12 mouse cellular contexts compared by ENCODE assay signal in genomic region chr6:127239529-127240471, GRCm38 (mm10).
A peak's percentile ranks its signal among the peaks of the same experiment; 100 is the strongest.
DNase-seq lines count a peak whose midpoint lies in the region; ATAC-seq and TF ChIP-seq lines count a peak whose summit lies in the region.
"Had no signal": no experiment of that assay in that cellular context is flagged by ENCODE, and none has a peak within 500 bp of the region (broad histone marks: within the 10 kb centered on the region; RNA-seq: fewer than 3 reads in every experiment).

No protein-coding gene starts in this region.

- no peak overlapping the region for H3K4me3 ChIP-seq in limb, embryonic 14.5 days (replicated peaks; ENCODE audit: low read length)
- H3K4me3 ChIP-seq: heart, embryonic 13.5 days; intestine, embryonic 15.5 days; midbrain, embryonic 12.5 days; stomach, embryonic 15.5 days had no signal

- H3K27ac ChIP-seq in limb, embryonic 14.5 days (replicated peaks; ENCODE audit: low read depth, low read length), result no peak overlapping the region
- H3K27ac ChIP-seq: heart, embryonic 13.5 days; intestine, embryonic 15.5 days; midbrain, embryonic 12.5 days; stomach, embryonic 15.5 days had no signal

- no peaks in the 10 kb centered on the region for H3K36me3 ChIP-seq in limb, embryonic 14.5 days (ENCODE audit: control insufficient read depth, insufficient read depth, low read length)
- H3K36me3 ChIP-seq: heart, embryonic 13.5 days; intestine, embryonic 15.5 days; midbrain, embryonic 12.5 days; stomach, embryonic 15.5 days had no signal

- 0 out of 2 replicates have a peak overlapping the region, but pooled peaks have one; percentile 1 for H3K4me2 ChIP-seq in limb, embryonic 14.5 days (replicated peaks; ENCODE audit: low read depth, low read length, severe bottlenecking)
- H3K4me2 ChIP-seq: heart, embryonic 13.5 days; intestine, embryonic 15.5 days; midbrain, embryonic 12.5 days; stomach, embryonic 15.5 days had no signal

- ATAC-seq in activated CD4-positive, CD25-positive, alpha-beta regulatory T cell, adult 4 months, result peak; percentile 71
- no peak for ATAC-seq in limb, embryonic 14.5 days (ENCODE audit: low FRiP score, low read depth)
- ATAC-seq: intestine, embryonic 15.5 days had no signal

- TF ChIP-seq POLR2A in limb, embryonic 14.5 days (IDR thresholded peaks at IDR 0.05; ENCODE audit: borderline replicate concordance, extremely low read depth, insufficient read depth, insufficient read length), result no peak

- H3K9ac ChIP-seq in limb, embryonic 14.5 days (ENCODE audit: low read depth, low read length, severe bottlenecking), result peak overlapping the region; percentile 28; the same call in 1 of the 2 replicates
- H3K9ac ChIP-seq: heart, embryonic 13.5 days; intestine, embryonic 15.5 days; midbrain, embryonic 12.5 days; stomach, embryonic 15.5 days had no signal

- no peaks in the 10 kb centered on the region for H3K27me3 ChIP-seq in limb, embryonic 14.5 days (ENCODE audit: control insufficient read depth, insufficient read depth, low read length)
- H3K27me3 ChIP-seq: intestine, embryonic 15.5 days; midbrain, embryonic 12.5 days; stomach, embryonic 15.5 days had no signal

- peaks cover 21% of the 10 kb centered on the region for H3K4me1 ChIP-seq in limb, embryonic 14.5 days (ENCODE audit: control insufficient read depth, insufficient read depth, low read length)
- H3K4me1 ChIP-seq: heart, embryonic 13.5 days; intestine, embryonic 15.5 days; stomach, embryonic 15.5 days had no signal

- DNase-seq in CD4-positive, CD25-positive, alpha-beta regulatory T cell, adult 2 months (ENCODE audit: low read depth, low spot score), result peak; percentile 63
- DNase-seq in limb, embryonic 14.5 days (ENCODE audit: low spot score), result no peak
- peak; percentile 48 to 65 for DNase-seq in spleen, postnatal 36 days (ENCODE audit: low spot score in 2 of 2)
- no peak for DNase-seq in cerebellum, adult 9-10 months
- DNase-seq in urinary bladder, postnatal 10 days (ENCODE audit: low spot score), result no peak
- no peak for DNase-seq in ovary, adult 18-20 months (ENCODE audit: low spot score)
- DNase-seq: adrenal gland, postnatal 14 days had no signal

- H3K9me3 ChIP-seq in limb, embryonic 14.5 days (ENCODE audit: control insufficient read depth, low read length), result no peaks in the 10 kb centered on the region
- H3K9me3 ChIP-seq: heart, embryonic 13.5 days; intestine, embryonic 15.5 days; stomach, embryonic 15.5 days had no signal

- WGBS in limb, embryonic 14.5 days, result 33% methylated on average over 12 of the region's 12 CpGs

Comparison
In these comparisons a context has a peak if more than half of its experiments do, and no peak if none do; other contexts are left out.
1. DNase-seq: peak in CD4-positive, CD25-positive, alpha-beta regulatory T cell, adult 2 months (single experiment) and spleen, postnatal 36 days (2 of 2); none in limb, embryonic 14.5 days (single experiment), cerebellum, adult 9-10 months (single experiment), urinary bladder, postnatal 10 days (single experiment) and ovary, adult 18-20 months (single experiment).